Mouse (Mus musculus): ENCODE measurements around the gene H2al2a.
"Not testable (repeated sequence)": the region's sequence is repeated elsewhere in the genome, so short reads cannot be mapped to it uniquely, and the experiment has no call there.

The H2al2a gene

DNA sequence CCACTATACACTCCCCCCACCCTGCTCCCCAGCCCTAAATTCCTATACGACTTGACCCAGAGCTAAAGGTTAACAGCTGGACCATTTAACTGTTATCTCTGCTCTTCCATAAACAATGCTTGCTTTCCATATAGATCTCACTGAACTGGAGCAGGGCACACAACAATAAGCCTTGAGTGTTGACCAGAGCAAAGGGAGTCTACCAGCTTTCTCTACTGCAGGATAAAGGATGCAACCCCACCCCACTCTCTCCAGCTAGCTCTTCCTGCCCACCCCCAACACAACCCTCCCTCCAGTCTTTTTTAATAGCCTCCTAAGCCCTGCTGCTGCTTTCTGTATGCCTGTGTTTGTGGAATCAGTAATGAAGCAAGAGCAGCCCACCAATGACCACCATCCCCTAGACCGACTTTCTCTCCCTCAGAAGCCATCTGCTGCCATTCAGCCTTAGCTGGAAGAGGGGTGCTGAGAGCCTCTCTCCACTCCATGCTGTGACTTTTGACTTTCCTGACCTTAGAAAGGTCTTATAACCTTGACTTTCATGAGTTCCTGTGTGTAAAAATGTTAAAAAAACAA, 22.8 kb downstream of the H2al2a start:
- DNase-seq (ENCODE audit: low spot score), result no peak

DNA sequence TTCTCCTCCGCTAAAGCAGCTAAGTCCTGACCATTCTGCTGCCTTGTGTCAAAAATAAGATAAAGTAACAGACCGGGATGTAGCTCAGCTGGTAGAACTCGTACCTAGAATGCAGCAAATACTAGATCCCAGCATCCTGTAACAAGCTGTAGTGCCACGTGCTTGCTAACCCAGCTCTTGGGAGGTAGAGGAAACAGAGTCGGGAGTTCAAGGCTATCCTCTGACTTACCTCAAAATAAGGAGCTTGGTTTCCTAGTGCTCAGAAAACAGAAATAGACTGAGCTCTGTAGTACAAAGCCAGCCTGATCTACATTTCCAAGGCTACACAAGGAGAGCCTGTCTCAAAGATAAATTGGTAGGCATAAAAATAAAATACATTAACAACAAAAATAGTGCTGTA, 23.5 kb downstream of the H2al2a start:
- no peak for DNase-seq (ENCODE audit: low spot score)

DNA sequence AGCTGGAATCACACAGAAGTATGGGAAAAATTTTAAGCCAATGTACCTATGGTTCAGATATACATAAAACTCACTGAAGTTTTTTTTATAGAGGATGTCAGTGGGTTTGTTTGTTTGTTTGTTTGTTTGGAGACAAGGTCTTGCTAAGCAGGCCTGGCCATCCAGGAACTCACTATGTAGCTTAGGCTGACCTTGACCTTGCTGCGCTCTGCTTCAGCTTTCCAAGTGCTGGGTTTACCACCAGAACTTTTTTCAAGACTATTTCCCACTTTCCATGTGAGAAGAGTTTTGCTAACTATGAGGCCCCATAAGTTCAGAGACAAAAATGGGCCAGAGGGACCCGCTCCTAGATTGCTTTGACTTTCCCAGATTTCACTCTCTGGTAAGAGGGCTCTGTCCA, 23.9 kb downstream of the H2al2a start:
- no peak for DNase-seq (ENCODE audit: low spot score)

DNA sequence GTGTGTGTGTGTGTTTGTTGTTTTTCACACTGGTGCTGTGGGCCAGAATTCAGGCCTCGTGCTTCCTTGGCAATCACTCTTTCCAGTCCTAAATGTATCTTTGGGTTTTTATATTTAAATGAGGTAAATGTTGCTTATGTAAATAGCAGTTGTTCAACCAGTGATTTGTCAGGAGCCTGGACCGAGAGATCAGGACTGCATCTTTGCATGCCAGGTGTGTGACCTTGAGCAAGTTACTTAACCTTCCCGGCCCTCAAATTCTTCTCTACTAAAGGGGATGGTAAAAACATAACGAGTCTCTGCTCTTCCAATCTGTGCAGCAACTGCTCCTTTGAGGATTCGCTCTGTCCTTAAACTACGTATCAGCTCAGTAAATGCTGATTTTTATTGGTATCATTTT, 25.4 kb downstream of the H2al2a start:
- DNase-seq (ENCODE audit: low spot score), result no peak

DNA sequence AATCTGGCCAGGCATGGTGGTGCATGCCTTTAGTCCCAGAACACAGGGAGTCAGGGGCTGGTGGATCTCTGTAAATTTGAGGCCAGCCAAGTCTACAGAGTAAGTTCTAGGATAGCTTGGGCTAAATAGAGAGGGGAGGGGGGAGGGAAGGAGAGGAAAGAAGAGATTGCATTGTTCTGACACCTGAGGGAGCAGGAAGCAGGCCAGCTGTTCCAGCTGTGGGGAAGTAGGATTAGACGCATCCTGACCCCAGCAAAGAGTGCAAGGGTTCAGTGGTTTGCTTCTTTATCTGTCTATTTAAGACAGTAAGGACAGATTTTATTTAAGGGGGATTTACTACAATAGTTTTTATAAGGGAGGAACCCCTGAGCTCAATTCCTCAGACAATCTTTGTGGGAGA, 26.1 kb downstream of the H2al2a start:
- DNase-seq (ENCODE audit: low spot score), result no peak

DNA sequence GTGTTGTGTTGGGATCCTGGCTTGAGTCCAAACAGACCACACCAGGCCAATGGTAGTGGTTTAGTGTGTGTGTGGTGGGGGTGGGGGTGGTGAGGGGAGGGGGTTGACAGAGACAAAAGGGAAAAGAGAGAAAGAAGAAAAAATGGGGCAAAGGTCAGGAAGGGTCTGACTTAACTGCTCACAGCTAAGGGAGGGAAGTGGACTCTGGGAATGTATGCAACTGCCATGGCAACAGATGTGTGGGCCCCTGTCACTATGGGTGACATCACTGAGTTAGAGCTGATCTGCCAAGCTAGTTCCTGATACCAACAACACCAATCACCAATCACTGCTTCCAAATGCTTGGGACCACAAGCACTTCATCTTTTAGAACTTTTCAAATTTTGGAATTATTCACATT, 26.6 kb downstream of the H2al2a start:
- no peak for DNase-seq (ENCODE audit: low spot score)

DNA sequence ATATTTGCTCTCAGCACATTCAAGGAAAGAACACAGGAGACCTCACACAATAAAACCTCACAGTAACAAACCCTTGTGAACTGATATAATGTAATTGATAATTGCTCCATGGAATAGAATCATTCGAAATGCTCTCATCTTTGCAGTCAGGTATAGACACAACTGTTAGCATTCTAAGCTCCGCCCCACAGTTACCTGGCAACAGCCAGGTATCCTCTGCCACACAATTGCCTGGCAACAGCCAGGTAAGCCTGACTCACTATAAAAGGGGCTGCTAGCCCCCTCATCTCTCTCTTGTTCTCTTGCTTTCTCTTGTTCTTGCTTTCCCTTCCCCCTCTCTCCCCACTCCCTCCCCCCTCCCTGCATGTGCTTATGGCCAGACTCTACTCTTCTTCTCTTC, 28.2 kb downstream of the H2al2a start:
- no peak for DNase-seq (ENCODE audit: low spot score)

DNA sequence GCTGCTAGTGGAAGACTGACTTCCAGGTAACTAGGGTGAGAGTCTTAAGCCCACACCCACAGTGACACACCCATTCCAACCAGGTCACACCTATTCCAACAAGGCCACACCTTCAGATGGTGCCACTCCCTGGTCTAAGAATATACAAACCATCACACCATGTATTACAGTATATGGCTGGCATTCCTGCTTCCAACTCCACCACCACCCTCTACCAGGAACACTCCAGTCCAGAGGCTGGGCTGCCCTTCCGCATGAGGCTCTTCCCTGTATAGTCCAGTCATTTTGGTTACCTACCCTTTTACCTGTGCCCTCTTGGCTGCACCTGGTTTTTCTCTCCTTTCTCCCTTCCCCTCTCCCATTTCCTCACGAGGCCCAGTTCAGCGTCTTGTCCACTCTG, 28.7 kb downstream of the H2al2a start:
- not testable (repeated sequence) for DNase-seq (ENCODE audit: low spot score)

DNA sequence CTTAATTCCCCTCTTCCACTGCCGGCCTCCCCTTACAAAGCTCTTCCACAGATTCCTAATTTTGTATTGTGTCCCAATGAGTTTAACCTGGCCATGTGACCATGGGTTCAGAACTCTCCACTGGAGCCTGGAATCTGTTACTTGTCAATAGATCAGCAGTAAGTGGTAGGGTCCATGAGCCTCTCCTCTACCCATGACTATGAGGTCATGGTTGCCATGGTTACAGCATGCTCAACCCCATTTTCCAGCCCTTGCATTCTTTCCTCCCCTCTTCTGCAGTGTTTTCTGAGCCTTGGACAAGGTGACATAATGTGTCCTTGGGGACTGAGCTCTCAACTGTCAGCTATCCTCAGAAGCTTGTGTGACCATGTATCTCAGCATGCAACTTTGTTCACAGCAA, 37.3 kb downstream of the H2al2a start:
- DNase-seq (ENCODE audit: low spot score), result no peak

DNA sequence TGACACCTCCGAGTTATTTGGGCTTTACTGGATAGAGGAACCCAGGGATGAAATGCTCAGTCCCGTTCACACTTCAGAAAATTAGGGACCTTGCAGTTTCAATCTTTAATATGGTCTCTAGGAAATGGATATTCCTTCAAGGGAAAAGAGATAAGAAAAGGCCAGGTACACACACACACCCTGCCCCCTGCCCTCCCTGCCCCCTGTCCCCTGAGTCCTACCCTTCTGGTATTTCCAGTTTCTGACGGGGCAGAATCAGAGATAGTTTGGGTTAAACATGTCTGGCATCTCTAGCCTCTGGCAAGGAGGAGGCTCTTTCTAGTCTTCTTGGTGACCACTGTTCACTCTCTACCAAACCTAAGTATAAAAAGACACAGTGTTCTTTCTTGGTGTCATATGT, 49.9 kb downstream of the H2al2a start:
- DNase-seq (ENCODE audit: low spot score), result no peak

Data from layer of hippocampus, adult 11-12 months (tissue).